Mouse (Mus musculus) megakaryocyte progenitor cell, adult 5-6 weeks (primary cell): ENCODE data around the gene Frmpd4. TPM values are rescaled to one million over a fixed set of nuclear protein-coding genes. Genes with fewer than 3 reads are reported as not detected.
A peak's percentile ranks its signal among the peaks of the same experiment; 100 is the strongest.

Experiments
- ATAC-seq: replicated peaks from 2 replicates; pipeline ENCODE4 v1.8.0; 2016; ENCODE audit warnings: mild to moderate bottlenecking, moderate TSS enrichment, inconsistent platforms; ENCODE audit not compliant: poor library complexity
- total RNA-seq, 2 experiments: library from RNA; stranded (forward) in 1 of 2; stranded (reverse) in 1 of 2; fragments of 157-497, 149-512 nt in 1 of 2; fragments of 200-1000 nt in 1 of 2; gene quantifications; 2 replicates each; pipeline versions ENCODE4 v1.2.3 to v1.2.4; 2015 to 2017

Gene Frmpd4
- total RNA-seq, 2 experiments from 2014 or later: not detected

DNA sequence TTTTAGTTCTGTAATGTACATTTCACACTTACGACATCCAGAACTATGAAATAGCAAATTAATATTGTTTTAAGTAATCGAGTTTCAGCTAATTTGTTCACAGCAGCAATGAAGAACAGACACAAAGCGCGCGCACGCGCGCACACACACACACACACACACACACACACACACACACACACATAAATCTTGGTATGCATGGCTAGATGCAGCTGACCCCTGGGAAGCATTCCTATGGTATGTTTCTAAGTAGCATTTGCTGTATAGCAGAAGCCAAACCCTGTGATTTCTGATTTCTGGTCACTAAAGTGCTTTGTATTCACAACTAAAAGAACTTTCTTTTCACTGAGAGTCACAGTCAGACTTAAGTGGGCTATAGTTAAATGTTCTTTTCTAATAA is 922.8 kb downstream of the Frmpd4 start:
- ATAC-seq: no peak

DNA sequence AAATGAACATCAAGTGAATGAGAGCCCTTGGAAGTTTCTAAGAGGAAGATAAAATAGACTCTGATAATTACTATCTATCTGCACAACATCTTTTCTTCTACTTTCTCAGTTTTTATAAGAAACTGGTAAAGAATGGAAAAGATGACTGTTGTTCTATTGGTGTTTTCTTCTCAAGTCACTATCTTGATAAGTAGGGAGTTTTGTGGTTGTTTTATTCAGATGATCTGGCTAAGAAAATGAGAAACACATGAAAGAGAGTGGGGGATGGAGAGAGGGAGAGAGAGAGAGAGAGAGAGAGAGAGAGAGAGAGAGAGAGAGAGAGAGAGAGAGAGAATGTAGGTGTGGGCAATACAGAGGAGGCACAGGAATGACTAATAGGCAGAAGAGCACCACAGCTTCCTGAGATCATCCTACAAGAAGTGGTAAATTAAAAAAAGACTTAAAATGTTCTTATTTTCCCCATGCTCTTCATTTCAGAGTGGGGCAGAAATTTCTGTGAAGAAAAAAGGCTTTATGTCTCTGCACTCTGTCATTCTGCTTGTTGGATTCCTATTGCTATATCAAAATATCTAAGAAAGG is 979.3 kb downstream of the Frmpd4 start:
- ATAC-seq: no peak

DNA sequence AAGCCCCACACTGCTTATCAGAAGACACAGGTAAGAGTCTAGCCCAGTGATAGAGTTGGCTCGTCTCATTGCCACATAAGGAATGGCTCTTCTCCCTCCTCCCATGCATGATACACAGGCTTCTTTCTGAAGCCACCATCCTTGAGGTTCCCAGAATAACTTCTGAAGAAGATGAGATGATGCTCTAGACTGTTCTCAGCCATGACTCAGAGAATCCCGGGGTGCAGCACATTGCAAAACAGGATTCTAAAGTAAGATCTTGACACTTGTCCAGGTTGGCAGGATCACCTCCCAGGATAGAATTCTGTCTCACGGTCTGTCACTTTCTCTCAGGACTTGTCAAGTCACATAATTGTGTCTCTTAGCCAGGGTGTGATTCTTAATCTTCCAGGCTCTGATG is 1024.2 kb downstream of the Frmpd4 start:
- ATAC-seq: no peak

DNA sequence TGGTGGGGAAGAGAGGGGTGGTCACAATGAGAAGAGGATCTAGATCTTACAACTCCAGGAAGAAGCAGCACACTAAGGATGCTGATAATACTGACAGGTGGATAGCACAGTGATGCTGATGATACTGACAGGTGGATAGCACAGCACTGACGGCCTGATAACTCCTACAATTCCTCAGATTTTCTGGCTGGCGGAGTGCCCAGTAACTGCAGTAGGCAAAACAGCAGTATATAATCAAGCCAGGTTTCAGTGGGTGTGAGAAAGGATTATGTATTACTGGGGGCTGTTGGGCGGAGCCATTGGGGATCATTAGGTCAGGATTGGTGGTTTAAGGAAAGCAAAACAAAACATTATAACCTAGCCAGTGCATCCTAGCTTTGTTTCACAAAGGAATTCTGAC is 1053.9 kb downstream of the Frmpd4 start:
- ATAC-seq: no peak

DNA sequence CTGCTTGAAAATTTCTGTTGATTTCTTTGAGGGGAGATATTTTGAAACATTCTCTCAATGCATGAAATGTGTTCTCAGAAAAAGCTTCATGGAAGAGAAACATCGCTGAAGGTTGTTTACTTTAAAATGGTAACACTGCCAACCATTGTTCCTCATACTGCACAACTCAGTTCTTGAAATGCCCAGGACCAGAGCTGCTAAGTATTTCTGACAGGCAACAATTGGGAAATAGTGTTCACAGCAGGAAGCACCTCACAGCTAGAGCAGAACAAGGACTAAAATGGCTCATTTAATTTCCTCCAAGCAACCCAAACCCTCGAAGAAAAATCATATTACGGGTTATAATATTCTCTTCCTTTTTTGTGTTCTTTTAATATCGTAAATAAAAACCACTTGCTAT is 1054.5 kb downstream of the Frmpd4 start:
- peak; percentile 70 for ATAC-seq

DNA sequence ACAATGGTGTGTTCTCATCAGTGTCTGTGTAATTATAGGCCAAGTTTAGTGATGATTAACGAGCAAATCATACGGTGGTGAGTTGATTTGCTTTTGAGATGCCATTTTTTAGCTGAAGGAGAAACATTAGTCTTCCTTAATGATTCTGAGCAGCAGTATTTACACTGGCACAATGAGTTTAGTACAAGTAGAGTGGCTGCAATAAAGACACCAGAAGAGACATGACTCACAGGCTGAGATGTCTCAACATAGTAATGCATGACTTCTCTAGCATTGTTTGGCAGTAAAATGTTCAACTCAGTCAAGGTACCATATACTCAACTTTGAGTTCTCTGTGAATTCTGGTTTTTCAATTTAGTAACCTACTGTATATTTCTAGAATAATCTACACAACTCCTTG is 1058.6 kb downstream of the Frmpd4 start:
- ATAC-seq: no peak

DNA sequence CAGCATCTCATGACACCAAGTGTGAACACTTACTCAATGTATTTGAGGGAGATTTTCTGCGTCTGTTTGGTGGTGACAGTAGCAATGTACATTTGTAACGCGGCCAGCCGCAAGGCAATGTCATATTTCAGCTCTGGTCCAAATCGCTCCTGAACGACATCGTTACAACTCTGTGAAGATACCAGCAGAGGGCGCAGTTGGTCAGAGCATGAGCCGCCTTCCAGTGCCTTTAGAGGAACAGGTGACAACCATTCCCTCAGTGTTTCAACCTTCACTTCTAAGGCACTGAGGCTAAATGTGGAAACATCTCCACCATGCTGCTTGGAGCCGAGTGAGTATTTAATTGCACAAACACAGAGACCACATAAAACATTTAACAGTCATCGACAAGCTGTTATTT is 1079.3 kb downstream of the Frmpd4 start:
- peak; percentile 97 for ATAC-seq

DNA sequence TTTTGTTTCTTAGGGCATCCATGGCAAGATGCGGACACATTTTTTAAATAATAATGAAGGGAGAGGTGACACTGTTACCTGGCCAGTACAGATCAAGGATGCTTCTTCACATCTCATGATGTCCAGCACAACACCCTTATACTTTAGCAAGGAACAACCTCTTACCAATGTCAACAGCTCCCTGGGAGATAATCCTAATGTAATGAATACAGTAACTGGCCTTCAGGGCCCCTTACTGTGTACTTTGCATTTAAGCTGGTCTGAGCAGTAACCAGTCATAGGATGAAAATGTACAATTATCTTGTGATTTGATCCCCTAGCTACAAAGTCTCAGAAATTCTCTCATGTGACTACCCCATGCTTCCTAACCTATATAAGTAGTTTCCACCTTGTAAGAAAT is 1084.8 kb downstream of the Frmpd4 start:
- ATAC-seq: no peak

DNA sequence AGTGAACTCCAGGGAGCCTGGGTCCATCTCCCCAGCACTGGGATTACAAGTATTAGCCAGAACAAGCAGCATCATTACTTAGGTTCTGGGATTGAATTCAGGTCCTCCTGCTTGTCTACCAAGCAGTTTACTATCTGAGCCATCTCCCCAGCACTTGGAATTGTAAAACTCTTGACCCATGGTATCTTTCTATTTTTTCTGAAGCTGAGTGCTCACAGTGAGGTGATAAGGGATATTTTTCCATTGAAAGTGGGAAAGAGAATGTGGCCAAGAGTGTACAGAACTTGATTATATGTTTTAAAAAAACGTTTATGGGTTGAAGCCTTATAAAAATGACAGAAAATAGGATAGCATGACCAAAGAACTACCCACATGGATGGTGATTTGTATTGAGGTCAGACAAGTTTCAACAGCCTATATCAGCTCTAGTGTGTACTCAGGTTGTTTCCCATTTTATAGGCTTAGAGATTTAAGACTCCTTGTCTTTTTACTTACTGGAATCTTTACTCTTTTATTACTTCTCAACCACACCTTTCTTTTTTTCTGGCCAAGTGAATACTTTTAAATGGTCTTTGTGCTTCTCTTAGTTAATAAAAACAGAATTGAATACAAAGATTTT is 1085.3 kb downstream of the Frmpd4 start:
- no peak for ATAC-seq

DNA sequence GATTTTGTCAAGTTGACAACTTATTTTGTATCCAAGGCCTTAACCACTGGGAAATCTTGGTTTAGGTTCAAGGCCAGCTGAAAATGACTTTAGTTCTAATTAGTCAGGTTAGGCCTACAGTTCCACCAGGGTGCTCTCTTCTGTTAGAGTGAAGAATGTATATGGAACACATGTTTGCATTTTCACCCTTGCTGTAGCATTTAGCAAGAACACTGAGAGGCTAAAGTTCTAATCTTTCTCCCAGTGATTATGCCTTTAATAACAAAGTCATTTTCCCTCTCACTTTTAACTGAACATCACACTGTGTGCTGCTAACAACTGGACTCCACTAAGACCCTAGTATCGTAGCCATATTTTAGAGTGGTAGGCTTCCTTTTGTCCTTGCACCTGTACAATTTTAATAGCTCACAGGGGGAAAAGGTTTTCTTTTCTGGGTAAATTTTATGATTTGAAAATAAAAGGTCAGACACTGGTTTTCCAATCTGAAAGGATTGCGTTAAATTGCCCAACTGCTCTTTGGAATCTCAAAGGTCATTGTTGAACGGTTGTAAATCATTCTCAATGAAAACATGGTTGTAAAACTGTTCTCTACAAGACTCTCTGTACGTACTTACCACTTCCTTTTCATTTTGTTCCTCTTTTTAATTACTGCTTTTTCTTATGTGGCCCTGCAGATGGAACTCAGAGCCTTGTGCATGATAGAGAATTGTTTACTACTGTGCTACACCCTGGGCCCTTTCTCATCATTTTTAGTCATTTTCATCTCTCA is 1093.4 kb downstream of the Frmpd4 start:
- ATAC-seq: peak; percentile 85

DNA sequence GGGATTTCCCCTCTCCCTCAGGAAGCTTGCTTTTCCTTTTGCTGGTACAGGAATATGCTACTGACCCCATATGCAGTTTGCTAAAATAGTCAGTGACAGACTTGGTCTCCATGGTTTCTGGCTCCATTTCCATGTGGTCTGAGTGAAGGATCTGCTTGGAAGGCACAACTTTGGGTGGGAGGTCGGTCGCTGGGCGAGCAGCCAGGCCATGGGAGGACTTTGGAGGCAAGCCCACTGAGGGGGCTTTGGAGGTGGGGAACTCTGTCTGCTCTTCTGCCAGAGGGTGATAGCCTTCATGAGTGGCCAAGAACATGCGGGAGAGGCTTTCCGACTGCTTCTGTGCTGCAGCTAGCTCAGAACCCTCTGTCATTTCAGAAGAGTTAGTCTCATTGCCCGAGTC is 1099.4 kb downstream of the Frmpd4 start:
- ATAC-seq: no peak

DNA sequence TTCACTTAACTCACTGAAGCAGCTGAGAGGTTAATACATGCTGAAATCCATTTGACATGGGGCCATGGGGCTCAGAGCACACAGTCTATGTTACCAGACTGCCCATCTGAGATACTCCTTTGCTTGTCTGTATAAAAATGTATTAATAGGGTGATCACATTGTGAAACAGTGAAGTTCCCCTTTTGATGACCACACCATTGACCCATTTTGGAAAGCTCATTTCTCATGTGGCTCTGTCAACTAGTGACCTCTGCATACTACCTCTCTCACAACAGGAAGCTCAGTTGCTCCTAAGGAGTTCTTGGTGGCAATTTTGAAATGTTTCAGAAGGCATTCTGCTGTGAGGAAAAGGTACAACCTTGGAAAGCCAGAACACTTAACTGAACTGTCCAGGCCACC is 1142.1 kb downstream of the Frmpd4 start:
- ATAC-seq: peak; percentile 100

DNA sequence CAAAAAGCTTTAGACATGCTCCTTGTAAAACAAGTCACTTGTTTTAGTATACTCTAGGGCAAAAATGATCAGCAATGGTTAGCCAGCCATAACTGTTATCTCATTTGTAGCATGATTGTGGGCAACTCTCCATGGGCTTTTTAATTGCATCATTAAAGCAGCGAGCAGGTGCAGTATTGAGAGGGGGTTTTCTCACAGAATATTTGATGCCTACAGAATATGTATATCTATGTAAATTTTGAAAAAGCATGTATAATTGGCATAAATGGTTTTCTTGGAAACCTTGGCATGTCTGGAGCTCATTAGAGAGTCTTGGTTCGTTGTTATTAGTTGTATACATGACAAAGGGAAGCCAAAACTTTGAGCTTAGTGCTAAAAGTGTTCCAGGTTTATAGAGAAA is 1143.1 kb downstream of the Frmpd4 start:
- ATAC-seq: no peak

Other genes with a start within 250 kb of the Frmpd4 start
- gene Msl3, start 96.7 kb upstream of the Frmpd4 start, total RNA-seq (2015): 80.0 and 81.5 TPM in 2 replicates
- gene Msl3, start 96.7 kb upstream of the Frmpd4 start, total RNA-seq (2017): 99.9 and 104 TPM in 2 replicates
- 2.7 and 5.7 TPM in 2 replicates for gene Arhgap6, start 217.9 kb upstream of the Frmpd4 start, total RNA-seq (2015)
- 3.5 TPM in 2 replicates for gene Arhgap6, start 217.9 kb upstream of the Frmpd4 start, total RNA-seq (2017)